Mouse (Mus musculus) liver, embryonic 15.5 days (tissue): ENCODE data around the gene Rtn3. TPM values are rescaled to one million over a fixed set of nuclear protein-coding genes. Genes with fewer than 3 reads are reported as not detected.
A peak's percentile ranks its signal among the peaks of the same experiment; 100 is the strongest.
"Not testable (repeated sequence)": the region's sequence is repeated elsewhere in the genome, so short reads cannot be mapped to it uniquely, and the experiment has no call there.

ENCODE experiments used
- ATAC-seq: fragments of 200-750 bp; cut with Nextera tagmentation; 2 replicates; pipeline ENCODE4 v1.8.0; 2017; ENCODE audit warnings: moderate number of reproducible peaks, mild to moderate bottlenecking, moderate library complexity; ENCODE audit not compliant: insufficient read depth
- H3K27ac ChIP-seq: fragments of 300-500 bp; sonication (generic); replicated peaks from 2 replicates; pipeline ENCODE4 v1.5.1; 2015; ENCODE audit warnings: mild to moderate bottlenecking, inconsistent platforms
- H3K27me3 ChIP-seq: fragments of 300-500 bp; sonication (generic); 2 replicates; pipeline ENCODE4 v1.6.1; 2015; ENCODE audit warnings: mild to moderate bottlenecking, inconsistent platforms
- H3K36me3 ChIP-seq: fragments of 300-500 bp; sonication (generic); replicated peaks from 2 replicates; pipeline ENCODE4 v1.6.1; 2015; ENCODE audit warnings: moderate library complexity, mild to moderate bottlenecking, inconsistent platforms
- H3K4me1 ChIP-seq: fragments of 300-500 bp; sonication (generic); replicated peaks from 2 replicates; pipeline ENCODE4 v1.6.1; 2015; ENCODE audit warnings: inconsistent platforms
- H3K4me2 ChIP-seq: fragments of 300-500 bp; sonication (generic); 2 replicates; pipeline ENCODE4 v1.6.1; 2015; ENCODE audit warnings: moderate library complexity, mild to moderate bottlenecking, inconsistent platforms
- H3K4me3 ChIP-seq: fragments of 300-500 bp; sonication (generic); replicated peaks from 2 replicates; pipeline ENCODE4 v1.5.1; 2015; ENCODE audit warnings: mild to moderate bottlenecking, inconsistent platforms
- H3K9ac ChIP-seq: fragments of 300-500 bp; sonication (generic); 2 replicates; pipeline ENCODE4 v1.6.1; 2015; ENCODE audit warnings: moderate library complexity, mild to moderate bottlenecking, inconsistent platforms
- H3K9me3 ChIP-seq: fragments of 300-500 bp; sonication (generic); replicated peaks from 2 replicates; pipeline ENCODE4 v1.6.1; 2016; ENCODE audit warnings: inconsistent platforms
- WGBS: fragments of 180-500 bp; shearing (Covaris S2); methylation state at CpG from one replicate; pipeline ENCODE4 v1.1.7; 2015; ENCODE audit warnings: mixed read lengths; ENCODE audit not compliant: insufficient replicate concordance; 5-methylcytosine and 5-hydroxymethylcytosine counted together
- polyA plus RNA-seq: library from polyadenylated mRNA; unstranded; fragments of >200 nt; fragmentation: Nextera tagmentation; extraction: Ambion mirVana; gene quantifications from 2 replicates; pipeline ENCODE4 v1.2.1, GENCODE M21; 2015

The Rtn3 gene
- polyA plus RNA-seq, 1 experiment from 2014 or later = 69.6 TPM

DNA sequence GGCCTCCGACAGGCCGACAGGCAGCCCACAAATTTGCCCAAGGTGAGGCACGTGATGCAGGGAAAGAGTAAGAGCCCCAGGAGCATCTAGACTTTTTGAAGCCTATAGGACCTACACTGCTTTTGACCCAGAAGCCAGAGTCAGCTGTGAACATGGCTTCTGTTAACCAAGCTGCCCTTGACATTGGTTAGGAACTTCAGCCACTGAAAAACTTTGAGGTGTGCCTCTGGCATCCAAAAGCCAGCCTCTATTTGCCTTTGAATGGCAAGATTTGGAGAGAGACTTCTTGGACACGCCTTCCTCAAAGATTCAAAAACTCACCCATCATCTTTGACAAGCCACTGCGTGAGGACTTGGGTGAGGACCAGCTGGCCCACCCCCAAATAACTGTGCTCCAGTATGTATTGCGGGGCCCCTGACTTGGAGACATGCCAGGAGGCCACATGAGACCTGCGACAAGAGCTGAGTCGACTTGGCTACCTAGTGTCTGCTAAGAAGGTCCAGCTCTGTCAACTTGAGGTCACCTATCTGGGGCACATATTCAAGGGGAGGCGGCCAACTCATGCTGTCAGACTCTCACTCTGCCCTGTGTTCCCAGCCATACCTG lies 78.4 kb downstream of the Rtn3 start:
- Histone ChIP-seq H3K4me1 (no peaks in the 10 kb centered on the region), H3K9me3 (no peaks in the 10 kb centered on the region), H3K36me3 (no peaks in the 10 kb centered on the region), H3K9ac (no peak overlapping the region), H3K4me2 (no peak overlapping the region), H3K27ac (no peak overlapping the region), H3K4me3 (no peak overlapping the region), H3K27me3 (peaks cover 21% of the 10 kb centered on the region)
- ATAC-seq = no peak
- 64% methylated on average over 9 of the region's 9 CpGs for WGBS

DNA sequence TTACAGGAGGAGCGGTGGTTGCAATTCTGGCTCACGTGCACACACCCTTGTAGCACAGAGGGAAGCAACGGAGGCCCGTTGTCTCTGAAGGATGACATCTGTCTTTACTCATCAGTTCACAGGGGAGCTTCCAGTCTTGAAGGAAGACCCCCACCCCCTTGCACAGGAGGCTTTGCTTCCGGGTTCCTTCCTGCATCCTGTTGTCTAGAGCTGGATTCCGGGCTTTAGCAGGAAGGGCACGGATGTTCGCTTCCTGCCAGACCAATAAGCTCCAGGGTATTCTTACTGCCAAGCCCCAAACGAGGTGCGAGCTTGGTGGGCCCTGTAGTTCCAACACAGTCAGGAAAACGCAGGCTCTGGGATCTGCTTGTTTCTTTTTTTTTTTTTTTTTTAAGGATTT lies 82.4 kb downstream of the Rtn3 start:
- Histone ChIP-seq H3K9me3 (no peaks in the 10 kb centered on the region), H3K4me2 (no peak overlapping the region), H3K27ac (no peak overlapping the region), H3K9ac (no peak overlapping the region), H3K4me1 (no peaks in the 10 kb centered on the region), H3K4me3 (no peak overlapping the region), H3K36me3 (no peaks in the 10 kb centered on the region), H3K27me3 (peaks cover 30% of the 10 kb centered on the region)
- WGBS = 37% methylated on average over 11 of the region's 11 CpGs
- no peak for ATAC-seq

- not testable (repeated sequence) for H3K4me1 ChIP-seq, H3K9ac ChIP-seq, H3K27ac ChIP-seq, H3K4me3 ChIP-seq, H3K4me2 ChIP-seq, H3K9me3 ChIP-seq, H3K36me3 ChIP-seq, ATAC-seq
- H3K27me3 ChIP-seq = peaks cover 20% of the 10 kb centered on the region
- WGBS = 31% methylated on average over 24 of the region's 24 CpGs
Measured at GRCm38 (mm10) chr19:7398898-7399297, 84.2 kb downstream of the Rtn3 start.

GRCm38 (mm10) chr19:7396867-7397826 lies 85.9 kb downstream of the Rtn3 start:
- not testable (repeated sequence) for H3K9me3 ChIP-seq, H3K4me3 ChIP-seq, H3K4me2 ChIP-seq, H3K27ac ChIP-seq, H3K36me3 ChIP-seq, H3K4me1 ChIP-seq, H3K9ac ChIP-seq, ATAC-seq
- peaks cover 19% of the 10 kb centered on the region for H3K27me3 ChIP-seq
- 78% methylated on average over 9 of the region's 10 CpGs for WGBS

DNA sequence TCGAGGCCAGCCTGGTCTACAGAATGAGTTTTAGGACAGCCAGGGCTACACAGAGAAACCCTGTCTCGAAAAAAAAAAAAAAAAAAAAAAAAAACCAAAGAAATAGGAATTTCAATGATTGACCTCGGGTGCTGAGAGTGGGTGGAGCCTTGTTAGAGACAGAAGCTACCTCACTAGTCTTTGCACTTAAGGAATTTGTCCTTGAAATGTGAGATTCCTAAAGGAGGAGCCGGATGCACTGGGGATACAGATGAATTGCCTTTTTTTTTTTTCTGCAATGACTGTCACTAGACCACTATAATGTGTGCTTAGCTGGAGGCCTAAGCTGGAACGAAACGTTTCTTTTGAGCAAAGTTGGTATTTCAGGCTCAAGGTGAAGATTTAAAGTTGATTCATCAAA lies 94.6 kb downstream of the Rtn3 start:
- no peaks in the 10 kb centered on the region for H3K9me3 ChIP-seq
- WGBS = 66% methylated on average over 6 of the region's 6 CpGs
- H3K36me3 ChIP-seq = no peaks in the 10 kb centered on the region
- H3K27me3 ChIP-seq = no peaks in the 10 kb centered on the region
- no peak overlapping the region for H3K27ac ChIP-seq
- ATAC-seq = no peak
- H3K4me1 ChIP-seq = peaks cover 6% of the 10 kb centered on the region
- no peak overlapping the region for H3K4me3 ChIP-seq
- H3K4me2 ChIP-seq = no peak overlapping the region
- no peak overlapping the region for H3K9ac ChIP-seq

GRCm38 (mm10) chr19:7386042-7386441 lies 97.0 kb downstream of the Rtn3 start:
- Histone ChIP-seq H3K9ac (no peak overlapping the region), H3K4me2 (no peak overlapping the region), H3K4me3 (no peak overlapping the region), H3K27ac (no peak overlapping the region), H3K27me3 (no peaks in the 10 kb centered on the region), H3K9me3 (no peaks in the 10 kb centered on the region), H3K36me3 (no peaks in the 10 kb centered on the region), H3K4me1 (peaks cover 26% of the 10 kb centered on the region)
- WGBS = 56% methylated on average over 2 of the region's 2 CpGs
- no peak for ATAC-seq

DNA sequence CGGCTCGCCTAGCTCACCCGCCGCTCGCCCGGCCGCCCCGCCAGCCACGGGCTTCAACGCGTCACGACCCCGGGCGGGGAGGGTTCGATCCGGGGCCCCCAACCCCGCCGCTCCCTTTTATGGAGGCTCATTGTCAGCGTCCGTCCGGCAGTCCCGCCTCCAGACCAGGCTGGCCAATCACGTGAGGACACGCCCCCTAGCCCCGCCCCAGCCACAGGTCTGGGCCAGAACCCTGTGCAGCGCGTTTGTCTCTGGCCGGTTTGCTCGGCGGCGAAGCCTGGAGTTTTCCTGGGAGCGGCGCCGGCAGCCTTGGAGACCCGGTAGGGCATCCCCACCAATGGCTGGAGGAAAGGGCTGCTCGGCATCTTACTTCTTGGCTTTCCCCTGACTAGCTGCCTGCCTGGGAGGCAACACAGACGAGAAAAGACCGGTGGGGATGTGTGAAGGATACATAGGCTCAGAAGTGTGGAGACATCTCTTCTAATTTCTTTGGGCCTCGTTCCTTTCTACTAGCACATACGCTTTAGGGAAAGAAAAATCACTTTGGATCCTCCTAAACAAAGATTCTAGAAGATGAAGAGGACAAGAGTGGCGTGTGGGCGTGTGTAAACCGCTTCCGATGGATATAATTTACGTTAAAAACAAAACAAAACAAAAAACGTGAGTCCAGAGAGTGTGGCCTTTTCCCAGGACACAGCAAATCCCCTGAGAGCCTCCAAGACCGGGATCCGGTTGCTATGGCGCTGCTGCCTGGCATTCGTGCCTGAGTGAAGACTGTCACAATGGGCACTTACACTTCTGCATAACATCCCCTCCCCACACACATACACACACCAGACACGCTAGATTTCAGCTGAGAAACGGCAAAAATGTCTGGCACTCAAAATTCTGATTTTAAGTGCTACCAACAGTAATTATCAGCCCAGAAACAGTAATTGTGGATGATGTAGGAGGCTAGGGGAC lies 99.9 kb downstream of the Rtn3 start, which contains the start of gene Spindoc:
Gene Spindoc (minus strand): TSS at position 92 of the 963 bp plus-strand sequence.
- Histone ChIP-seq H3K27me3 (no peaks in the 10 kb centered on the region), H3K36me3 (no peaks in the 10 kb centered on the region), H3K27ac (peak within 1 kb of the TSS; percentile 53), H3K9ac (peak within 1 kb of the TSS; percentile 77), H3K9me3 (no peaks in the 10 kb centered on the region), H3K4me1 (peaks cover 32% of the 10 kb centered on the region), H3K4me2 (peak within 1 kb of the TSS; percentile 97), H3K4me3 (peak within 1 kb of the TSS; percentile 76)
- ATAC-seq = peak; percentile 98
- WGBS = 3% methylated on average over 51 of the region's 52 CpGs

GRCm38 (mm10) chr19:7382248-7382902 lies 100.7 kb downstream of the Rtn3 start:
- Histone ChIP-seq H3K9me3 (no peaks in the 10 kb centered on the region), H3K4me1 (peaks cover 32% of the 10 kb centered on the region), H3K9ac (peak overlapping the region; percentile 77), H3K4me3 (peak overlapping the region; percentile 76), H3K4me2 (peak overlapping the region; percentile 97), H3K36me3 (no peaks in the 10 kb centered on the region), H3K27ac (peak overlapping the region; percentile 51), H3K27me3 (no peaks in the 10 kb centered on the region)
- under 1% methylated on average over 59 of the region's 60 CpGs for WGBS
- ATAC-seq = peak; percentile 77

GRCm38 (mm10) chr19:7381906-7382247 lies 101.2 kb downstream of the Rtn3 start:
- ATAC-seq = no peak
- Histone ChIP-seq H3K9me3 (no peaks in the 10 kb centered on the region), H3K9ac (peak overlapping the region; percentile 77), H3K4me1 (peaks cover 32% of the 10 kb centered on the region), H3K4me2 (peak overlapping the region; percentile 97), H3K36me3 (no peaks in the 10 kb centered on the region), H3K27ac (no peak overlapping the region), H3K27me3 (no peaks in the 10 kb centered on the region), H3K4me3 (peak overlapping the region; percentile 76)
- 11% methylated on average over 8 of the region's 8 CpGs for WGBS

DNA sequence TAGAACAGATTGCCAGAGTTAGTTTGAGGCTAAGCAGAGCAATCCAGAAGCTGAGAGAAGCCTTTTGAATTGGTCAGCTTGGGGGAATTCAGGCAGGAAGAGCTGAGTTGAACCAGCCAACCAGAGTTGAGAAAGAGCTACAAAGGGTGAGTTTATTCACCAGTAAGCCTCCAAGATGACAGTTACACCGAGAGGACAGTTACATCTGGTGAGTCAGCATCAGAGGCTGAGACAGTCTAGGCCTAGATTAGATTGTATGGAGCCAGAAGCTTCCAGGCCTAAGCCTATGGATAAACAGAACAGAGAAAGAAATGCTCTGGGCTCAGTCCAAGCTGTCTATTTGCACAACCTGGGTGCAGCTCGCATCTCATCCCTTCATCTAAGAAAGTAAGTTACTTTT lies 105.4 kb downstream of the Rtn3 start:
- WGBS = 51% methylated on average over 2 of the region's 2 CpGs
- no peak overlapping the region for H3K9ac ChIP-seq
- no peak for ATAC-seq

More for the DNA sequence above, 105.4 kb downstream of the Rtn3 start:
- Histone ChIP-seq H3K4me1 (peaks cover 21% of the 10 kb centered on the region), H3K4me3 (no peak overlapping the region), H3K9me3 (no peaks in the 10 kb centered on the region), H3K27ac (no peak overlapping the region), H3K36me3 (peaks cover 15% of the 10 kb centered on the region), H3K27me3 (no peaks in the 10 kb centered on the region), H3K4me2 (no peak overlapping the region)
